Comparison of ENCODE assay signal across 15 mouse cellular contexts in genomic region chr17:31660661-31661250, GRCm38 (mm10). TPM values are rescaled to one million over a fixed set of nuclear protein-coding genes. Genes with fewer than 3 reads are reported as not detected.
DNase-seq lines count a peak whose midpoint lies in the region; ATAC-seq and TF ChIP-seq lines count a peak whose summit lies in the region.
"Had no signal": no experiment of that assay in that cellular context is flagged by ENCODE, and none has a peak within 500 bp of the region (broad histone marks: within the 10 kb centered on the region; RNA-seq: fewer than 3 reads in every experiment).

No protein-coding gene starts in this region.

- no peaks in the 10 kb centered on the region for H3K9me3 ChIP-seq in hindbrain, postnatal 0 days (ENCODE audit: low read length)
- H3K9me3 ChIP-seq in hindbrain, embryonic 14.5 days (ENCODE audit: control insufficient read depth, low read length), result no peaks in the 10 kb centered on the region
- H3K9me3 ChIP-seq in hindbrain, embryonic 11.5 days (ENCODE audit: control insufficient read depth, low read length), result no peaks in the 10 kb centered on the region
- H3K9me3 ChIP-seq: liver, embryonic 13.5 days had no signal

- ATAC-seq in hindbrain, postnatal 0 days, result no peak
- no peak for ATAC-seq in hindbrain, embryonic 14.5 days (ENCODE audit: low FRiP score)
- ATAC-seq in hindbrain, embryonic 11.5 days (ENCODE audit: low FRiP score), result no peak
- ATAC-seq: inflammation-experienced regulatory T-cells, adult 6 months; Patski had no signal

- no peak overlapping the region for H3K4me2 ChIP-seq in hindbrain, postnatal 0 days (ENCODE audit: low read depth, low read length)
- no peak overlapping the region for H3K4me2 ChIP-seq in hindbrain, embryonic 14.5 days (replicated peaks)
- no peak overlapping the region for H3K4me2 ChIP-seq in hindbrain, embryonic 11.5 days (replicated peaks; ENCODE audit: low read depth, low read length)
- H3K4me2 ChIP-seq: liver, embryonic 13.5 days; midbrain, embryonic 11.5 days had no signal

- peaks cover 12% of the 10 kb centered on the region; the same call in 1 of the 2 replicates for H3K4me1 ChIP-seq in hindbrain, postnatal 0 days (ENCODE audit: insufficient read depth, low read length)
- peaks cover 15% of the 10 kb centered on the region for H3K4me1 ChIP-seq in hindbrain, embryonic 14.5 days (replicated peaks; ENCODE audit: control insufficient read depth, insufficient read depth, low read length)
- H3K4me1 ChIP-seq in lung, adult 2 months (ENCODE audit: control insufficient read depth, insufficient read depth, low read length), result peaks cover 11% of the 10 kb centered on the region; the same call in 1 of the 2 replicates
- peaks cover 2% of the 10 kb centered on the region; the same call in 1 of the 2 replicates for H3K4me1 ChIP-seq in hindbrain, embryonic 11.5 days (replicated peaks; ENCODE audit: control insufficient read depth, insufficient read depth, low read length)

- H3K27ac ChIP-seq in hindbrain, postnatal 0 days, result no peak overlapping the region
- no peak overlapping the region for H3K27ac ChIP-seq in hindbrain, embryonic 14.5 days
- H3K27ac ChIP-seq in hindbrain, embryonic 11.5 days (ENCODE audit: low read depth, low read length), result no peak overlapping the region
- H3K27ac ChIP-seq: liver, embryonic 13.5 days; stomach, postnatal 0 days had no signal

- H3K9ac ChIP-seq in hindbrain, postnatal 0 days (replicated peaks; ENCODE audit: low read length), result no peak overlapping the region
- H3K9ac ChIP-seq in hindbrain, embryonic 14.5 days, result no peak overlapping the region; the same call in 1 of the 2 replicates
- no peak overlapping the region for H3K9ac ChIP-seq in hindbrain, embryonic 11.5 days (ENCODE audit: low read depth, low read length)
- H3K9ac ChIP-seq: liver, embryonic 13.5 days had no signal

- H3K4me3 ChIP-seq in hindbrain, postnatal 0 days (ENCODE audit: low read length), result no peak overlapping the region
- H3K4me3 ChIP-seq in hindbrain, embryonic 14.5 days (replicated peaks; ENCODE audit: low read length), result no peak overlapping the region
- no peak overlapping the region for H3K4me3 ChIP-seq in lung, adult 2 months (replicated peaks; ENCODE audit: extremely low read depth, low read depth, low read length)
- no peak overlapping the region for H3K4me3 ChIP-seq in hindbrain, embryonic 11.5 days (ENCODE audit: low read depth, low read length)
- H3K4me3 ChIP-seq: liver, embryonic 13.5 days had no signal

- H3K27me3 ChIP-seq in hindbrain, postnatal 0 days (ENCODE audit: insufficient read depth, low read length), result no peaks in the 10 kb centered on the region
- H3K27me3 ChIP-seq in hindbrain, embryonic 14.5 days (ENCODE audit: control insufficient read depth, insufficient read depth, low read length), result no peaks in the 10 kb centered on the region
- no peaks in the 10 kb centered on the region for H3K27me3 ChIP-seq in hindbrain, embryonic 11.5 days (ENCODE audit: control insufficient read depth, insufficient read depth, low read length)
- H3K27me3 ChIP-seq: liver, embryonic 13.5 days; Patski had no signal

- TF ChIP-seq POLR2A in lung, adult 2 months (IDR thresholded peaks at IDR 0.05; ENCODE audit: borderline replicate concordance, extremely low read depth, low read depth, low read length), result no peak

- TF ChIP-seq CTCF in hindbrain, postnatal 0 days (IDR thresholded peaks at IDR 0.05; ENCODE audit: low read depth), result no peak
- TF ChIP-seq CTCF in lung, adult 2 months (IDR thresholded peaks at IDR 0.05; ENCODE audit: insufficient read depth, low read length), result no peak

- peaks cover 3% of the 10 kb centered on the region; the same call in 1 of the 2 replicates for H3K36me3 ChIP-seq in hindbrain, postnatal 0 days (ENCODE audit: insufficient read depth, low read length)
- peaks cover 4% of the 10 kb centered on the region; the same call in 1 of the 2 replicates for H3K36me3 ChIP-seq in hindbrain, embryonic 14.5 days (replicated peaks; ENCODE audit: control insufficient read depth, insufficient read depth)
- no peaks in the 10 kb centered on the region for H3K36me3 ChIP-seq in hindbrain, embryonic 11.5 days (ENCODE audit: control insufficient read depth, insufficient read depth, low read length)

- WGBS in hindbrain, postnatal 0 days, result 64% methylated on average over 8 of the region's 8 CpGs
- 76% methylated on average over 8 of the region's 8 CpGs for WGBS in hindbrain, embryonic 14.5 days
- 68% methylated on average over 8 of the region's 8 CpGs for WGBS in lung, adult 2 months
- 79% methylated on average over 8 of the region's 8 CpGs for WGBS in hindbrain, embryonic 11.5 days

- DNase-seq in hindbrain, postnatal 0 days (ENCODE audit: low spot score), result peak; percentile 45
- DNase-seq in hindbrain, embryonic 14.5 days (ENCODE audit: low spot score), result no peak
- peak; percentile 41 to 46 for DNase-seq in frontal cortex, postnatal 25 days (ENCODE audit: low spot score in 2 of 2)
- DNase-seq in layer of hippocampus, postnatal 14 days (ENCODE audit: low spot score in 2 of 2), result peak; percentile 79 to 84
- peak; percentile 83 for DNase-seq in right cerebral cortex, postnatal 25 days
- DNase-seq in spleen, postnatal 36 days (ENCODE audit: low spot score in 2 of 2), result no peak
- DNase-seq in lung, adult 2 months, result no peak
- no peak for DNase-seq in hindbrain, embryonic 11.5 days (ENCODE audit: low spot score)
- DNase-seq: liver, embryonic 13.5 days had no signal

RNA-seq across cellular contexts. Expression of gene U2af1, which starts 2.1 kb away (rescaled TPM):
- total RNA-seq in hindbrain, postnatal 0 days (2014; rRNA removed), result 46.2 and 54.6 TPM in 2 replicates
- polyA plus RNA-seq in hindbrain, postnatal 0 days (2015; fragmentation: Nextera tagmentation; extraction: Ambion mirVana), result 224 and 242 TPM in 2 replicates
- 92.9 and 105 TPM in 2 replicates for polyA plus RNA-seq in hindbrain, embryonic 14.5 days (2014; fragmentation: Nextera tagmentation; extraction: Ambion mirVana)
- total RNA-seq in layer of hippocampus, postnatal 14 days (2021), result 100 to 1,000 TPM; 112 to 130 TPM
- 35.1 and 49.0 TPM in 2 replicates for polyA plus RNA-seq in lung, adult 2 months (2012; rRNA removed)
- polyA plus RNA-seq in hindbrain, embryonic 11.5 days (2014; fragmentation: Nextera tagmentation; extraction: Ambion mirVana), result 195 and 204 TPM in 2 replicates

RNA-seq across cellular contexts. Expression of gene Cryaa, which starts 16.9 kb away (rescaled TPM):
- 0.52 and 0.90 TPM in 2 replicates for total RNA-seq in hindbrain, postnatal 0 days (2014; rRNA removed)
- 1.2 TPM in 2 replicates for polyA plus RNA-seq in hindbrain, postnatal 0 days (2015; fragmentation: Nextera tagmentation; extraction: Ambion mirVana)
- polyA plus RNA-seq in hindbrain, embryonic 14.5 days (2014; fragmentation: Nextera tagmentation; extraction: Ambion mirVana), result 0.20 and 0.30 TPM in 2 replicates
- total RNA-seq in layer of hippocampus, postnatal 14 days (2021), result under 1 TPM in 1 of 2 experiments, not detected in 1; 0.55 TPM
- polyA plus RNA-seq in lung, adult 2 months (2012; rRNA removed), result 2.5 and 2.9 TPM in 2 replicates
- not detected in 2 replicates for polyA plus RNA-seq in hindbrain, embryonic 11.5 days (2014; fragmentation: Nextera tagmentation; extraction: Ambion mirVana)
- total RNA-seq: adrenal gland, postnatal 4 days; heart, adult 8-10 months had no signal
- polyA plus RNA-seq: inflammation-experienced regulatory T-cells, adult 6 months; liver, embryonic 13.5 days; midbrain, embryonic 11.5 days; Patski had no signal

RNA-seq across cellular contexts. Expression of gene Cbs, which starts 23.7 kb away (rescaled TPM):
- 31.4 and 38.8 TPM in 2 replicates for total RNA-seq in hindbrain, postnatal 0 days (2014; rRNA removed)
- polyA plus RNA-seq in hindbrain, postnatal 0 days (2015; fragmentation: Nextera tagmentation; extraction: Ambion mirVana), result 25.8 and 30.7 TPM in 2 replicates
- polyA plus RNA-seq in hindbrain, embryonic 14.5 days (2014; fragmentation: Nextera tagmentation; extraction: Ambion mirVana), result 6.7 and 10.0 TPM in 2 replicates
- 10 to 100 TPM; 75.4 to 91.4 TPM for total RNA-seq in layer of hippocampus, postnatal 14 days (2021)
- 5.5 and 6.3 TPM in 2 replicates for polyA plus RNA-seq in lung, adult 2 months (2012; rRNA removed)
- 0.74 and 2.6 TPM in 2 replicates for polyA plus RNA-seq in hindbrain, embryonic 11.5 days (2014; fragmentation: Nextera tagmentation; extraction: Ambion mirVana)

Comparison
In these comparisons a context has a peak if more than half of its experiments do, and no peak if none do; other contexts are left out.
1. DNase-seq: peak in hindbrain, postnatal 0 days (single experiment), frontal cortex, postnatal 25 days (2 of 2), layer of hippocampus, postnatal 14 days (2 of 2) and right cerebral cortex, postnatal 25 days (single experiment); none in hindbrain, embryonic 14.5 days (single experiment), spleen, postnatal 36 days (0 of 2), lung, adult 2 months (single experiment) and hindbrain, embryonic 11.5 days (single experiment).